In the genomic region with DNA sequence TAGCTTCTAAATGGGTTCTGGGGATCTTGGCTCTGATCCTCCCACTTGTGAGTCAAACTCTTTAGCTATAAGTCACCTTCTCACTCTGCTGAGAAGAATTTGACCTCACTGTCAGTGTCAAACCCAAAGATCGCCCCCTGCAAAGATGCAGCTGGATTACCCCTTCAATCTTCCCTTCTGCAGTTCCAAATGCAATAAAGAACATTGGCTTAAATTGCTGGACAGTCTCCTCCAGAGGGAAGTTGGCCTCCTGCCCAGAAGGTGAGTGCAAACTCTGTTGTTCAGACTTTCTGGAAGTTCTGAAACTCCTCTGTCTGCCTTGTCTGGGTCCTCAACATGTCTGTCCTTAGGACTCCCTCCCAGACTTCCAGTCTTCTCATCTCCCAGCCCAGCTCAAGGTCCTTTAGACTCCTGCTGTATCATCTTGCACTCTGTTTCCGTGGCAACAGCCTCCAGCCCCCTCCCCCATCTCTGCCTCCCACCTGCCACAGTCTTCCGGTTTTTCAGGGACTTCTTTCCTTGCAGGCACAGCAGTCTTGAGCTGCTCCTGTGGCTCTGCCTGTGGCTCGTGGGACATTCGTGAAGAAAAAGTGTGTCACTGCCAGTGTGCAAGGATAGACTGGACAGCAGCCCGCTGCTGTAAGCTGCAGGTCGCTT, we compare ENCODE assay signal across 10 mouse cellular contexts. TPM values are rescaled to one million over a fixed set of nuclear protein-coding genes. Genes with fewer than 3 reads are reported as not detected.
DNase-seq lines count a peak whose midpoint lies in the region; ATAC-seq and TF ChIP-seq lines count a peak whose summit lies in the region.
"Had no signal": no experiment of that assay in that cellular context is flagged by ENCODE, and none has a peak within 500 bp of the region (broad histone marks: within the 10 kb centered on the region; RNA-seq: fewer than 3 reads in every experiment).

No protein-coding gene starts in this region.

- WGBS in kidney, embryonic 15.5 days = 14% methylated on average over 7 of the region's 7 CpGs
- 24% methylated on average over 7 of the region's 7 CpGs for WGBS in embryonic facial prominence, embryonic 12.5 days
- 21% methylated on average over 7 of the region's 7 CpGs for WGBS in hindbrain, postnatal 0 days
- 20% methylated on average over 7 of the region's 7 CpGs for WGBS in stomach, postnatal 0 days

- H3K4me1 ChIP-seq in kidney, embryonic 15.5 days = peaks cover 9% of the 10 kb centered on the region
- peaks cover 8% of the 10 kb centered on the region for H3K4me1 ChIP-seq in embryonic facial prominence, embryonic 12.5 days
- H3K4me1 ChIP-seq in hindbrain, postnatal 0 days (ENCODE audit: insufficient read depth, low read length) = no peaks in the 10 kb centered on the region
- no peaks in the 10 kb centered on the region for H3K4me1 ChIP-seq in stomach, postnatal 0 days (replicated peaks; ENCODE audit: control insufficient read depth, insufficient read depth)

- no peaks in the 10 kb centered on the region for H3K36me3 ChIP-seq in kidney, embryonic 15.5 days
- no peaks in the 10 kb centered on the region for H3K36me3 ChIP-seq in embryonic facial prominence, embryonic 12.5 days
- H3K36me3 ChIP-seq in hindbrain, postnatal 0 days (ENCODE audit: insufficient read depth, low read length) = no peaks in the 10 kb centered on the region
- H3K36me3 ChIP-seq in stomach, postnatal 0 days (ENCODE audit: control insufficient read depth, insufficient read depth, low read length) = no peaks in the 10 kb centered on the region

- no peaks in the 10 kb centered on the region for H3K27me3 ChIP-seq in kidney, embryonic 15.5 days
- H3K27me3 ChIP-seq in embryonic facial prominence, embryonic 12.5 days = no peaks in the 10 kb centered on the region
- no peaks in the 10 kb centered on the region for H3K27me3 ChIP-seq in hindbrain, postnatal 0 days (ENCODE audit: insufficient read depth, low read length)
- no peaks in the 10 kb centered on the region for H3K27me3 ChIP-seq in stomach, postnatal 0 days (ENCODE audit: control insufficient read depth, insufficient read depth, low read length)

- peak; percentile 60 for ATAC-seq in kidney, embryonic 15.5 days (replicated peaks; ENCODE audit: low FRiP score)
- peak; percentile 38; the same call in 1 of the 2 replicates for ATAC-seq in embryonic facial prominence, embryonic 12.5 days (ENCODE audit: insufficient number of reproducible peaks, insufficient read depth, low FRiP score, low TSS enrichment)
- peak; percentile 69 for ATAC-seq in hindbrain, postnatal 0 days
- ATAC-seq in stomach, postnatal 0 days (ENCODE audit: low FRiP score, low TSS enrichment) = no peak

- H3K4me3 ChIP-seq in kidney, embryonic 15.5 days (replicated peaks) = no peak overlapping the region
- no peak overlapping the region for H3K4me3 ChIP-seq in embryonic facial prominence, embryonic 12.5 days
- no peak overlapping the region for H3K4me3 ChIP-seq in hindbrain, postnatal 0 days (ENCODE audit: low read length)
- H3K4me3 ChIP-seq in stomach, postnatal 0 days (ENCODE audit: low read depth, low read length) = no peak overlapping the region

- no peaks in the 10 kb centered on the region for H3K9me3 ChIP-seq in kidney, embryonic 15.5 days (replicated peaks)
- no peaks in the 10 kb centered on the region for H3K9me3 ChIP-seq in embryonic facial prominence, embryonic 12.5 days
- H3K9me3 ChIP-seq in hindbrain, postnatal 0 days (ENCODE audit: low read length) = no peaks in the 10 kb centered on the region
- no peaks in the 10 kb centered on the region for H3K9me3 ChIP-seq in stomach, postnatal 0 days (ENCODE audit: control insufficient read depth, low read length)

- peak overlapping the region; percentile 27; the same call in 1 of the 2 replicates for H3K4me2 ChIP-seq in kidney, embryonic 15.5 days
- H3K4me2 ChIP-seq in embryonic facial prominence, embryonic 12.5 days (replicated peaks) = peak overlapping the region; percentile 17; the same call in 1 of the 2 replicates
- peak overlapping the region; percentile 31 for H3K4me2 ChIP-seq in hindbrain, postnatal 0 days (ENCODE audit: low read depth, low read length)
- H3K4me2 ChIP-seq in stomach, postnatal 0 days (replicated peaks; ENCODE audit: low read depth) = no peak overlapping the region

- H3K9ac ChIP-seq in kidney, embryonic 15.5 days = no peak overlapping the region
- 0 out of 2 replicates have a peak overlapping the region, but pooled peaks have one; percentile 19 for H3K9ac ChIP-seq in embryonic facial prominence, embryonic 12.5 days
- no peak overlapping the region for H3K9ac ChIP-seq in hindbrain, postnatal 0 days (replicated peaks; ENCODE audit: low read length)
- no peak overlapping the region for H3K9ac ChIP-seq in stomach, postnatal 0 days (ENCODE audit: low read length)

- TF ChIP-seq CTCF in hindbrain, postnatal 0 days (IDR thresholded peaks at IDR 0.05; ENCODE audit: low read depth) = no peak
- no peak for TF ChIP-seq CTCF in stomach, postnatal 0 days (IDR thresholded peaks at IDR 0.05; ENCODE audit: low read depth)

- TF ChIP-seq EP300 in stomach, postnatal 0 days (optimal IDR thresholded peaks at IDR 0.05) = no peak

- no peak for DNase-seq in kidney, adult 18-20 months
- peak; percentile 37 for DNase-seq in hindbrain, postnatal 0 days (ENCODE audit: low spot score)
- DNase-seq in right cerebral cortex, adult 18-20 months = peak; percentile 54
- no peak for DNase-seq in layer of hippocampus, postnatal 14 days (ENCODE audit: low spot score in 2 of 2)
- no peak for DNase-seq in stomach, postnatal 0 days (ENCODE audit: low spot score)
- DNase-seq in cerebellum, postnatal 36 days = no peak
- DNase-seq: cerebellum, adult 9-10 months; lung, adult 2 months had no signal

- no peak overlapping the region for H3K27ac ChIP-seq in kidney, embryonic 15.5 days
- H3K27ac ChIP-seq in embryonic facial prominence, embryonic 12.5 days = no peak overlapping the region
- H3K27ac ChIP-seq in hindbrain, postnatal 0 days = no peak overlapping the region
- H3K27ac ChIP-seq in stomach, postnatal 0 days (replicated peaks) = no peak overlapping the region

RNA-seq across cellular contexts. Expression of a gene that starts 1.3 kb away (rescaled TPM):
- 0.66 TPM in 1 of 2 replicates, not detected in the other for polyA plus RNA-seq in kidney, embryonic 15.5 days (2015; fragmentation: Nextera tagmentation; extraction: Ambion mirVana)
- polyA plus RNA-seq in embryonic facial prominence, embryonic 12.5 days (2016; fragmentation: Nextera tagmentation; extraction: Ambion mirVana) = 0.38 TPM in 1 of 2 replicates, not detected in the other
- not detected in 2 replicates for total RNA-seq in hindbrain, postnatal 0 days (2014; rRNA removed)
- polyA plus RNA-seq in hindbrain, postnatal 0 days (2015; fragmentation: Nextera tagmentation; extraction: Ambion mirVana) = 0.44 and 0.60 TPM in 2 replicates
- under 1 TPM; 0.39 to 0.45 TPM for total RNA-seq in layer of hippocampus, postnatal 14 days (2021)
- polyA plus RNA-seq in stomach, postnatal 0 days (2015; fragmentation: Nextera tagmentation; extraction: Ambion mirVana) = not detected in 2 replicates

RNA-seq across cellular contexts. Expression of a gene that starts 8.7 kb away (rescaled TPM):
- 0.32 and 0.57 TPM in 2 replicates for polyA plus RNA-seq in kidney, embryonic 15.5 days (2015; fragmentation: Nextera tagmentation; extraction: Ambion mirVana)
- 0.10 and 0.20 TPM in 2 replicates for polyA plus RNA-seq in embryonic facial prominence, embryonic 12.5 days (2016; fragmentation: Nextera tagmentation; extraction: Ambion mirVana)
- not detected in 2 replicates for total RNA-seq in hindbrain, postnatal 0 days (2014; rRNA removed)
- polyA plus RNA-seq in hindbrain, postnatal 0 days (2015; fragmentation: Nextera tagmentation; extraction: Ambion mirVana) = 0.09 and 0.23 TPM in 2 replicates
- under 1 TPM in 1 of 2 experiments, not detected in 1; 0.33 TPM for total RNA-seq in layer of hippocampus, postnatal 14 days (2021)
- polyA plus RNA-seq in stomach, postnatal 0 days (2015; fragmentation: Nextera tagmentation; extraction: Ambion mirVana) = 0.11 and 0.15 TPM in 2 replicates

RNA-seq across cellular contexts. Expression of a gene that starts 15.3 kb away (rescaled TPM):
- polyA plus RNA-seq in kidney, embryonic 15.5 days (2015; fragmentation: Nextera tagmentation; extraction: Ambion mirVana) = 12.4 and 12.6 TPM in 2 replicates
- 11.5 and 16.5 TPM in 2 replicates for polyA plus RNA-seq in embryonic facial prominence, embryonic 12.5 days (2016; fragmentation: Nextera tagmentation; extraction: Ambion mirVana)
- 21.2 TPM in 1 of 2 replicates, not detected in the other for total RNA-seq in hindbrain, postnatal 0 days (2014; rRNA removed)
- 27.0 and 27.5 TPM in 2 replicates for polyA plus RNA-seq in hindbrain, postnatal 0 days (2015; fragmentation: Nextera tagmentation; extraction: Ambion mirVana)
- 10 to 100 TPM; 19.8 to 23.4 TPM for total RNA-seq in layer of hippocampus, postnatal 14 days (2021)
- 3.4 and 5.3 TPM in 2 replicates for polyA plus RNA-seq in stomach, postnatal 0 days (2015; fragmentation: Nextera tagmentation; extraction: Ambion mirVana)

RNA-seq across cellular contexts. Expression of a gene that starts 19.2 kb away (rescaled TPM):
- 38.3 and 39.5 TPM in 2 replicates for polyA plus RNA-seq in kidney, embryonic 15.5 days (2015; fragmentation: Nextera tagmentation; extraction: Ambion mirVana)
- 39.7 and 41.0 TPM in 2 replicates for polyA plus RNA-seq in embryonic facial prominence, embryonic 12.5 days (2016; fragmentation: Nextera tagmentation; extraction: Ambion mirVana)
- 53.3 and 64.8 TPM in 2 replicates for total RNA-seq in hindbrain, postnatal 0 days (2014; rRNA removed)
- 53.9 and 55.8 TPM in 2 replicates for polyA plus RNA-seq in hindbrain, postnatal 0 days (2015; fragmentation: Nextera tagmentation; extraction: Ambion mirVana)
- total RNA-seq in layer of hippocampus, postnatal 14 days (2021) = 10 to 100 TPM; 27.9 to 28.5 TPM
- 26.6 and 27.9 TPM in 2 replicates for polyA plus RNA-seq in stomach, postnatal 0 days (2015; fragmentation: Nextera tagmentation; extraction: Ambion mirVana)

RNA-seq across cellular contexts. Expression of a gene that starts 26.1 kb away (rescaled TPM):
- 78.5 and 85.3 TPM in 2 replicates for polyA plus RNA-seq in kidney, embryonic 15.5 days (2015; fragmentation: Nextera tagmentation; extraction: Ambion mirVana)
- 27.4 and 28.8 TPM in 2 replicates for polyA plus RNA-seq in embryonic facial prominence, embryonic 12.5 days (2016; fragmentation: Nextera tagmentation; extraction: Ambion mirVana)
- 9.7 and 23.9 TPM in 2 replicates for total RNA-seq in hindbrain, postnatal 0 days (2014; rRNA removed)
- polyA plus RNA-seq in hindbrain, postnatal 0 days (2015; fragmentation: Nextera tagmentation; extraction: Ambion mirVana) = 32.7 and 38.5 TPM in 2 replicates
- 10 to 100 TPM; 34.0 to 51.8 TPM for total RNA-seq in layer of hippocampus, postnatal 14 days (2021)
- 111 and 121 TPM in 2 replicates for polyA plus RNA-seq in stomach, postnatal 0 days (2015; fragmentation: Nextera tagmentation; extraction: Ambion mirVana)

Comparison
In these comparisons a context has a peak if more than half of its experiments do, and no peak if none do; other contexts are left out.
1. DNase-seq: peak in hindbrain, postnatal 0 days (single experiment) and right cerebral cortex, adult 18-20 months (single experiment); none in kidney, adult 18-20 months (single experiment), layer of hippocampus, postnatal 14 days (0 of 2), stomach, postnatal 0 days (single experiment) and cerebellum, postnatal 36 days (0 of 2).